Mouse (Mus musculus) stomach, postnatal 0 days (tissue): ENCODE measurements at regions not wholly inside any gene's neighbourhood (a gene's known extent, or its start where the extent isn't known, plus 50 kb on each side); places are given as distances from the start of the nearest gene placed in this dataset.

Experiments used
- CTCF ChIP-seq: IDR thresholded peaks from 2 replicates; pipeline ENCODE4 v1.5.1; 2016; ENCODE audit warnings: antibody characterized with exemption, low read depth, mild to moderate bottlenecking, moderate library complexity
- EP300 ChIP-seq: optimal IDR thresholded peaks from 2 replicates; pipeline ENCODE3; 2016; ENCODE audit warnings: antibody characterized with exemption

- TF ChIP-seq CTCF (no peak), EP300 (no peak)
Observed at GRCm38 (mm10) chr1:112778551-112778950, 913.8 kb upstream of the Dsel start.
